In genomic region chr19:26758156-26758555, GRCm38 (mm10) we compare ENCODE assay signal across 12 mouse cellular contexts.
DNase-seq lines count a peak whose midpoint lies in the region; ATAC-seq lines count a peak whose summit lies in the region.
"Had no signal": no experiment of that assay in that cellular context is flagged by ENCODE, and none has a peak within 500 bp of the region (broad histone marks: within the 10 kb centered on the region; RNA-seq: fewer than 3 reads in every experiment).

No protein-coding gene starts in this region.

- no peaks in the 10 kb centered on the region for H3K9me3 ChIP-seq in intestine, embryonic 14.5 days (ENCODE audit: control insufficient read depth, low read length)
- H3K9me3 ChIP-seq in intestine, embryonic 15.5 days = no peaks in the 10 kb centered on the region
- no peaks in the 10 kb centered on the region for H3K9me3 ChIP-seq in lung, embryonic 16.5 days (ENCODE audit: control insufficient read depth, low read length)
- H3K9me3 ChIP-seq in embryonic facial prominence, embryonic 14.5 days (ENCODE audit: control insufficient read depth, low read length) = no peaks in the 10 kb centered on the region
- H3K9me3 ChIP-seq in liver, embryonic 11.5 days (ENCODE audit: control insufficient read depth, low read length) = no peaks in the 10 kb centered on the region
- H3K9me3 ChIP-seq: hindbrain, embryonic 15.5 days had no signal

- no peaks in the 10 kb centered on the region for H3K27me3 ChIP-seq in intestine, embryonic 14.5 days (replicated peaks; ENCODE audit: control insufficient read depth, insufficient read depth, low read length)
- H3K27me3 ChIP-seq in intestine, embryonic 15.5 days (replicated peaks) = no peaks in the 10 kb centered on the region
- no peaks in the 10 kb centered on the region for H3K27me3 ChIP-seq in lung, embryonic 16.5 days (ENCODE audit: control insufficient read depth, insufficient read depth, low read depth, low read length)
- H3K27me3 ChIP-seq in embryonic facial prominence, embryonic 14.5 days (replicated peaks; ENCODE audit: control insufficient read depth, insufficient read depth, low read length) = no peaks in the 10 kb centered on the region
- no peaks in the 10 kb centered on the region for H3K27me3 ChIP-seq in liver, embryonic 11.5 days (replicated peaks; ENCODE audit: control insufficient read depth, insufficient read depth, low read length)
- H3K27me3 ChIP-seq: CH12.LX; hindbrain, embryonic 15.5 days; Patski had no signal

- 75% methylated on average over 8 of the region's 8 CpGs for WGBS in intestine, embryonic 14.5 days
- WGBS in intestine, embryonic 15.5 days = 76% methylated on average over 8 of the region's 8 CpGs
- WGBS in lung, embryonic 16.5 days = 61% methylated on average over 8 of the region's 8 CpGs
- WGBS in embryonic facial prominence, embryonic 14.5 days = 64% methylated on average over 8 of the region's 8 CpGs
- 74% methylated on average over 8 of the region's 8 CpGs for WGBS in liver, embryonic 11.5 days

- DNase-seq in intestine, embryonic 14.5 days (ENCODE audit: low spot score) = no peak
- no peak for DNase-seq in lung, postnatal 14 days
- no peak for DNase-seq in embryonic facial prominence, embryonic 14.5 days (ENCODE audit: low spot score)
- DNase-seq in heart, postnatal 4 days = peak; percentile 24
- no peak for DNase-seq in liver, embryonic 11.5 days (ENCODE audit: low spot score)
- DNase-seq: cerebellum, adult 8-10 months had no signal

- H3K27ac ChIP-seq in intestine, embryonic 14.5 days (ENCODE audit: low read depth) = 0 out of 2 replicates have a peak overlapping the region, but pooled peaks have one; percentile 17
- H3K27ac ChIP-seq in intestine, embryonic 15.5 days = no peak overlapping the region
- peak overlapping the region; percentile 72 for H3K27ac ChIP-seq in lung, embryonic 16.5 days (ENCODE audit: low read length)
- H3K27ac ChIP-seq in embryonic facial prominence, embryonic 14.5 days (replicated peaks; ENCODE audit: low read depth, low read length) = peak overlapping the region; percentile 48
- no peak overlapping the region for H3K27ac ChIP-seq in liver, embryonic 11.5 days (ENCODE audit: low read depth, low read length)
- H3K27ac ChIP-seq: hindbrain, embryonic 15.5 days had no signal

- no peak overlapping the region for H3K4me2 ChIP-seq in intestine, embryonic 14.5 days (ENCODE audit: low read length)
- no peak overlapping the region for H3K4me2 ChIP-seq in intestine, embryonic 15.5 days (replicated peaks)
- H3K4me2 ChIP-seq in lung, embryonic 16.5 days (ENCODE audit: low read depth, low read length) = no peak overlapping the region; the same call in 1 of the 2 replicates
- no peak overlapping the region for H3K4me2 ChIP-seq in embryonic facial prominence, embryonic 14.5 days (ENCODE audit: low read depth, low read length)
- H3K4me2 ChIP-seq in liver, embryonic 11.5 days = no peak overlapping the region
- H3K4me2 ChIP-seq: hindbrain, embryonic 15.5 days had no signal

- no peak overlapping the region for H3K4me3 ChIP-seq in intestine, embryonic 14.5 days (ENCODE audit: low read depth, low read length)
- H3K4me3 ChIP-seq in intestine, embryonic 15.5 days (replicated peaks) = no peak overlapping the region
- 0 out of 2 replicates have a peak overlapping the region, but pooled peaks have one; percentile 2 for H3K4me3 ChIP-seq in lung, embryonic 16.5 days (ENCODE audit: low read length)
- H3K4me3 ChIP-seq in embryonic facial prominence, embryonic 14.5 days (ENCODE audit: low read depth, low read length) = no peak overlapping the region
- H3K4me3 ChIP-seq in liver, embryonic 11.5 days (ENCODE audit: low read depth, low read length) = no peak overlapping the region
- H3K4me3 ChIP-seq: hindbrain, embryonic 15.5 days had no signal

- no peak overlapping the region for H3K9ac ChIP-seq in intestine, embryonic 14.5 days (ENCODE audit: low read length)
- H3K9ac ChIP-seq in intestine, embryonic 15.5 days = no peak overlapping the region
- H3K9ac ChIP-seq in lung, embryonic 16.5 days (ENCODE audit: low read length) = 0 out of 2 replicates have a peak overlapping the region, but pooled peaks have one; percentile 36
- H3K9ac ChIP-seq in embryonic facial prominence, embryonic 14.5 days (ENCODE audit: low read depth, low read length) = 0 out of 2 replicates have a peak overlapping the region, but pooled peaks have one; percentile 19
- H3K9ac ChIP-seq in liver, embryonic 11.5 days (ENCODE audit: low read depth, low read length) = no peak overlapping the region
- H3K9ac ChIP-seq: hindbrain, embryonic 15.5 days had no signal

- 0 out of 2 replicates have a peak, but pooled peaks cover 12% of the 10 kb centered on the region for H3K36me3 ChIP-seq in intestine, embryonic 14.5 days (ENCODE audit: control insufficient read depth, insufficient read depth, low read length)
- no peaks in the 10 kb centered on the region for H3K36me3 ChIP-seq in intestine, embryonic 15.5 days
- 0 out of 2 replicates have a peak, but pooled peaks cover 2% of the 10 kb centered on the region for H3K36me3 ChIP-seq in lung, embryonic 16.5 days (ENCODE audit: control insufficient read depth, insufficient read depth, low read length)
- peaks cover 38% of the 10 kb centered on the region for H3K36me3 ChIP-seq in embryonic facial prominence, embryonic 14.5 days (ENCODE audit: control insufficient read depth, insufficient read depth, low read length)
- no peaks in the 10 kb centered on the region for H3K36me3 ChIP-seq in liver, embryonic 11.5 days (ENCODE audit: control insufficient read depth, insufficient read depth, low read length)

- H3K4me1 ChIP-seq in intestine, embryonic 14.5 days (replicated peaks; ENCODE audit: control insufficient read depth, insufficient read depth, low read length) = peaks cover 7% of the 10 kb centered on the region; the same call in 1 of the 2 replicates
- H3K4me1 ChIP-seq in intestine, embryonic 15.5 days (replicated peaks) = peaks cover 4% of the 10 kb centered on the region; the same call in 1 of the 2 replicates
- H3K4me1 ChIP-seq in lung, embryonic 16.5 days (replicated peaks; ENCODE audit: control insufficient read depth, insufficient read depth, low read length) = peaks cover 27% of the 10 kb centered on the region
- H3K4me1 ChIP-seq in embryonic facial prominence, embryonic 14.5 days (ENCODE audit: control insufficient read depth, insufficient read depth, low read length) = peaks cover 13% of the 10 kb centered on the region
- 0 out of 2 replicates have a peak, but pooled peaks cover 4% of the 10 kb centered on the region for H3K4me1 ChIP-seq in liver, embryonic 11.5 days (replicated peaks; ENCODE audit: control insufficient read depth, insufficient read depth, low read length)

- no peak for ATAC-seq in intestine, embryonic 14.5 days (replicated peaks; ENCODE audit: low FRiP score, low TSS enrichment, low read depth)
- ATAC-seq in intestine, embryonic 15.5 days = no peak
- ATAC-seq in lung, embryonic 16.5 days (ENCODE audit: low read depth) = no peak
- no peak for ATAC-seq in embryonic facial prominence, embryonic 14.5 days (ENCODE audit: low read depth)
- ATAC-seq in liver, embryonic 11.5 days (replicated peaks; ENCODE audit: low FRiP score) = no peak
- ATAC-seq in erythroid progenitor cell, adult 5-6 weeks (replicated peaks; ENCODE audit: low FRiP score, poor library complexity, severe bottlenecking) = no peak
- ATAC-seq: Patski had no signal

Comparison
In these comparisons a context has a peak if more than half of its experiments do, and no peak if none do; other contexts are left out.
1. H3K27ac ChIP-seq: peak in intestine, embryonic 14.5 days (single experiment), lung, embryonic 16.5 days (single experiment) and embryonic facial prominence, embryonic 14.5 days (single experiment); none in intestine, embryonic 15.5 days (single experiment) and liver, embryonic 11.5 days (single experiment).
2. H3K9ac ChIP-seq: peak in lung, embryonic 16.5 days (single experiment) and embryonic facial prominence, embryonic 14.5 days (single experiment); none in intestine, embryonic 14.5 days (single experiment), intestine, embryonic 15.5 days (single experiment) and liver, embryonic 11.5 days (single experiment).